Mouse (Mus musculus) kidney, adult 11 months (tissue): ENCODE data around the gene Lrrc17.
"Not testable (repeated sequence)": the region's sequence is repeated elsewhere in the genome, so short reads cannot be mapped to it uniquely, and the experiment has no call there.

Source experiments
- DNase-seq: peaks from one replicate; pipeline ENCODE4 v3.0.0; 2022

Gene Lrrc17

DNA sequence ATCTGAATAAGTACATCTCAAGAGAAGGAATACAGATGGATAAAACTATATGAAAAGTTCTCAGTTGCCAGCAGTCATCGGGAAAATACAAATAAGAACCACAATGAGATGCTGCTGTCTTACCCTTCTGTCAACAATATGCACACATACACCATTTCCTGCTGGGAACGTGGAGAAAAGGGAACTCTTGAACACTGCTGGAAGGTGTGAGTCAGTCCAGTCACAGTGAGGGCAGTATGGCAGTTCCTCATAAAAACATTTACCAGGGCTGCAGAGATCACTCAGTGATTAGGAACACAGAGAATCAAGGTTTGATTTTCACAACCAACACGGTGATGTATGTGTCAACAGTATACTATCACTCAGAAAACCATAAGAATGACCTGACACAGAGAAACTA lies 67.6 kb downstream of the Lrrc17 start:
- no peak for DNase-seq

DNA sequence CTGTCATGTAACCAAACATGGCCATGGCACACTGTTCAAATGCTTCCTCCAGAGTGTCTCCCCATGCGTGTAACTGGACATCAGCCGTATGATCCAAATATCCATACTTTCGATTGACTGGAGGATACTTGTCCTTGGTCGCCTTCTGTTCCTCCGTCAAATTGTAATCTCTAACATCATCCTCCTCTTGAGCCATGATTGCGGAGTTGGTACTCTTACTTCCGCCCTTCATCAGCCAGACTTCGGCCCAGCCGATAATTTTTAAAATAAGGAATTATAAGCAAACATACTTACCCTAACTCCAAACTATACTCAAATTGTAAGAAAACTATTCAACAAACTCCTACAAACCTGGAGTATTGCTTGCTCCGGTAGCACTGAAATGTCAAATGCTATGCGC lies 70.9 kb downstream of the Lrrc17 start:
- DNase-seq: not testable (repeated sequence)

DNA sequence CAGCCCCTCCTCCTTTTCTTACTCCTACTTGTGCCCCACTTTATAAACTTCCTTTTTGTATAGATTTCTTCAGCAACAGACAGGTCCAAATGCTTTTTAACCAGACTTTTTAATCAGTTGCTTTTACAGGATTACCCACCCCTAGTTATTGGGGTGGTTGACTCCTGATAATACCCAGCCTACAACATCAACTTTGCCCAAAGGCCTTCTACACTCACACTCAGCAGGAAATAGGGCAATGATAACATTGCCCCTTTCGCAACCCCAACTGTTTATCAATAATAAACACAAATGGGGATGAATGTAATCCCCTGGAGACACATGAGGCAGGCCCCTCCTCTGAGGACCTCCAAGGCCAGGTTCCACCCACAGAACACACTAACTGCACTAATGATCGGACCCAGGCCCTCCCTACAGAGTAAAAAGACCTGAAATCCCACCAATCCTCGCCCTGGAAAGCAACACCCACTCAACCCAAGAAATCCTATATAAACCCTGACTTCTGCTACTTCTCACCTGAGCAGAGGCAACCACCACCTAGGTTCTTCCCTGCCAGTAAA lies 73.2 kb downstream of the Lrrc17 start:
- no peak for DNase-seq
